Mouse (Mus musculus) kidney, adult 8-10 months (tissue): ENCODE results near the gene Hsdl1.

Source experiments
- DNase-seq, 2 experiments: peaks; one replicate each; pipeline ENCODE4 v3.0.0; 2022

Gene Hsdl1

GRCm38 (mm10) chr8:119520102-119520501 is 54.9 kb downstream of the Hsdl1 start:
- no peak for DNase-seq

DNA sequence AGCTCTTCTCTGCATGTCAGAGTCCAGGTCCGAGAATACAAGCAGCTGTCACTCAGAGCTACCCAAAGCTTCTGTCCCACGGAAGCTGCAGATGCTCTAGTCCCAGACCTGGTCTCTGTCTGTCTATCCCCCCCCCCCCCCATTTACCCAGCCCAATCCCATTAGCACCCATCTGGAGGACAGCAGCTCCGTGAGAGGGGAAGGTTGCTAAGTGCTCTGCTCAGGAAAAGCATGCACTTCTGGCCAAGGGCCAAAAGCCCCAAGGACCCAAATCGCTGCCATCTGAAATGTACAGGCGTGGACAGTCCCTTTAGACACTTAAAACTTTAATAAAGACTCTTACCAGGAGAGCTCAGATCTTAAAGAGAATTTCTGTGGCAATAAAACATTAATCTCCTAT is 58.3 kb downstream of the Hsdl1 start:
- DNase-seq, result no peak

DNA sequence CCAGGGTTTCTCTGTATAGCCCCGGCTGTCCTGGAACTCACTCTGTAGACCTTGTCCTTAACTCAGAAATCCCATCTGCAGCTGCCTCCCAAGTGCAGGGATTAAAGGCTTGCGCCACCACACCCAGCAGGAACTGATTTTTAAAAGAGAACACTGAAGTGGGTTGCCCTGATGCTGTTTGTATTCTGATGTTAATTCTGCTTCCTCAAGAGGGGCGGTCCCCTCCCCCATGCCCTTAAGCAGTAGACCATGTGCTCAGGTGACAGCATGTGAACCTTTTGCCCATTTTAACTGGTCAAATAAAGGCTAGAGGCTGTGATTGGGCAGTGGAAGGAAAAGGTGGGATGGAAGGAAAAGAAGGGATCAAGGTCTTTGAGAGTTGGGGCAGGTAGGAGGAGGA is 59.2 kb downstream of the Hsdl1 start:
- DNase-seq, result no peak

DNA sequence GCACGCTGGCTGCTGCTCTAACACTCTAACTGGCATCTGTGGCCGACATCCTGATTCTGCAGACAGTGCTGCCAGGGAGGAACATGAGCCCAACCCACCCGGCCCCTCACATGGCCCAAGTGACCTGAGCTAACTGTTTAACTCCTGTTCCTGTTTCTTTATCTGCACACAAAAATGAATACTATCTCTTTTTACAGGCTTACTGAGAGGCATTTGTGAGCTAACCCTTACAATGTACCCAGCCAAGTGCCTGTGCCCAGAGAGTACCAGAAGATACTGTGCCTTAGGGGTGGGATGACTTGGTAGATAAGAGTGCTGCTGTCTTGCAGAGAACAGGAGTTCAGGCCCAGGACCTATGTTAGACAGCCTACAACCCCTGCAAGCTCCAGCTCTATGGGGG is 60.0 kb downstream of the Hsdl1 start:
- no peak for DNase-seq

- DNase-seq, result no peak
Measured at GRCm38 (mm10) chr8:119513405-119513804, 61.6 kb downstream of the Hsdl1 start.
